Mouse (Mus musculus) thymus, adult 2 months (tissue): Measurements from ENCODE around the gene Zp3.

Experiments used
- CTCF ChIP-seq: fragments of 200-500 bp; IDR thresholded peaks from 2 replicates; pipeline ENCODE4 v1.5.1; 2012; ENCODE audit warnings: mild to moderate bottlenecking, control low read depth, low read length, moderate library complexity, borderline replicate concordance; ENCODE audit not compliant: control insufficient read depth, poor library complexity, insufficient read depth; ENCODE audit errors: extremely low read depth
- POLR2A ChIP-seq: fragments of 200-500 bp; IDR thresholded peaks from 2 replicates; pipeline ENCODE4 v1.6.1; 2012; ENCODE audit warnings: mild to moderate bottlenecking, low read length, control low read depth, moderate library complexity; ENCODE audit not compliant: control insufficient read depth, poor library complexity, insufficient read depth; ENCODE audit errors: extremely low read depth

- TF ChIP-seq POLR2A (no peak), CTCF (no peak)
Measured at GRCm38 (mm10) chr5:136014877-136015276, 35.0 kb downstream of the Zp3 start.
